Mouse (Mus musculus) common myeloid progenitor, adult 5-6 weeks (primary cell): Measurements from ENCODE around the gene Dnmt3b. TPM values are rescaled to one million over a fixed set of nuclear protein-coding genes. Genes with fewer than 3 reads are reported as not detected.

Experiments
- ATAC-seq: replicated peaks from 2 replicates; pipeline ENCODE4 v1.8.0; 2016; ENCODE audit warnings: low read depth, mild to moderate bottlenecking, moderate TSS enrichment, inconsistent platforms; ENCODE audit not compliant: poor library complexity, severe bottlenecking
- total RNA-seq: library from RNA; stranded (forward); fragments of 200-1000, 187-1606 nt; gene quantifications from 2 replicates; pipeline ENCODE4 v1.2.3, GENCODE M21; 2017

Gene Dnmt3b
- total RNA-seq, 1 experiment from 2014 or later: 29.9 TPM

DNA sequence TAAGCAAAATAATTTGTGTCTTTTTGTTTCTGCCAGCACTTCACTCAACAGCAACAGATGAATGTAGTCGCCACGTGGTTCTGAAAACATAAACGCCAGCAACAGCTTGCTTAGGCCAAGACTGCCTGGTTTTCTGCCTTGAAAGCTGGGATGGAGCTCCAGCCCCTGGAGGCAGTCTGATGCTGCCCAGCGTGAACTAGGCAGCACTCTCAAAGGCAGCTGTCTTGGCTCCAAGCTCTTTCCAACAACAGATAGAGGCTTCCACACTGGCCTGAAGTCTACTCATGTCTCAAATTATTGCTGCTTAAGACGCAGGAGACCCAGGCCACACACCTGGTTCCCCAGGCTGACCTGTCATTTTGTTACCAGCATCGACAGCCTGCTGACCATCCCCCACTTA, 54.1 kb downstream of the Dnmt3b start:
- ATAC-seq: no peak

DNA sequence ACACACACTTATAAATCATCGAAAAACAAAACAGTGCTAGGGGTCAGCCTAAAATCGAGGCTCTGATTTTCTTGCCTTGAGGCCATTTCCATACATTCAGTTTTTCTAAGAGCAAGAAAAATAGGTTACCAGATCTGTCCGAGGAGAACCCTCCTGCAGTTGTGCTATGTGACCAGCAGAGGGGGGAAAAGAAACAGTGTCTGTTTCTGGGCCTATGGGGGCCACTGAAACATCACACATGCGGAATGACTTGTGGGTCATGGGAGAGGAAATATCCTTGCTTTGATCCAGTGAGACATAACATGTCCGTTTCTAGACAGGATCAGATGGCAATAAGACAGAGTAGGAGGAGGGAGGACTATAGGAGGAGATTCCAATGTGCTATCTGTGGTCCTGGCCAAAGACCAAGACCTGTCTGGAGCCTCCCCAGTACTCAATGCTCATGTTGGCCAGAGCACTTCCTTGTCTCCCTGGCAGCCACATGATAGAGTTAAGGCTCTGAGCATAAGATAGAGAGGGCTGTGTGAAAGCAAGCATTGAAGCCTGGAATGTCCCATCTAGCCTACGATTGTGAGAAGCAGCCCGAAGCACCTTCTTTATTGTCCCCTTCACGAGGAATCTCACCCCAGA, 61.6 kb downstream of the Dnmt3b start:
- peak; percentile 87 for ATAC-seq

DNA sequence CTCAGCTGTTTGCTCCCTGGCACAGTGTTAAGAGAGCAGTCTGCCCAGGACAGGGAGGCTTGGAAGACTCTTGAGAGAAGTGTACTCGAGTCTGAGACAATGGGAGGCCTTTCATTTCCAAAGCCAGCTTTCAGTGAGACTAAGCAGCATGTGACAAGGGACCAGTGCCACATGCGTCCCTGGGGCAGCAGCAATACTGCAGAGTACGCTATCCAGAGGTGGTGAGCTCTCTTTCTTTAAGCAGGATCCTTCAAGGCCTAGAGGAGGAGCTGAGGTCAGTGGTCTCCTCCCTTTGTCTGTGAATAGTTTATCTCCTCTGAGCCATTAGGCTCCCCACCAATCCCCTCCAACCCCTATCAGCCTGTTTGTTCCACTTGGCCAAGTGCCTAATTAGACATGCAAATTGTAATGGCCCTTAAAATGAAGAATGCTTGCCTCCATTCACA, 63.4 kb downstream of the Dnmt3b start:
- ATAC-seq: peak; percentile 68

DNA sequence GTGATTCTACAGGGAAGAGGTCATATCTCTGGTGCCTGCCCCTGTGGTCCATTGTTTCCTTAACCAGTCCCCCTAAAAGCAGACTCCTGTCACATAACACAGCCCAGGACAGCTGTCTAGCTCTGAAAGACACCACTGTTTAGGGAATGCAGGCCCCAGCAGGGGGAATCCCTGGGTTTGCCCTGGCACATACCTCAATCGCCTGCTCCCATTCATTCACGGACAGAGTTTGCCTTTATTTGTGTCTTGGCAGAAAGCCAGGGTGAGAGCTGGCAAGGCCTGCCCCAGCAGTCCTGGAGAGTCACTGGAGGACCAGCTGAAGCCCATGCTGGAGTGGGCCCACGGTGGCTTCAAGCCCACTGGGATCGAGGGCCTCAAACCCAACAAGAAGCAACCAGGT, 64.0 kb downstream of the Dnmt3b start:
- no peak for ATAC-seq

DNA sequence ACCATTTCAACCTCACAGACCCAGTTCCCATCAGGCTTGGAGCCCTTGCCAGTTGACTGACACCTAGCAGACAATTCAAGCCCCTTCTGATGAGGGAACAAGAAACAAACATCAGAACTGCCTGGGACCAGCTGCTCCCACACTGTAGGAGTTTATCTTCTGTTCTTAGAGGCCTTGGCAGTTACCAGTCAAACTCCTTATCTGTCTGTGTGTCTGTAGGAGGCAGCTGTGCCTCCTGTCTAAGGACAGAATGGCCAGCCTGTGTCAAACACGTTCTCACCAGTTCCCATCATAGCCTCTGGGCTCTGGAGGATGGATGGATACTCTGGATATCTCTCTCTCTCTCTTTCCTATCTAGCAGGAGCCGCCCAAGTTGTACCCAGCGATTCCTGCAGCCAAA, 68.6 kb downstream of the Dnmt3b start:
- peak; percentile 75 for ATAC-seq

DNA sequence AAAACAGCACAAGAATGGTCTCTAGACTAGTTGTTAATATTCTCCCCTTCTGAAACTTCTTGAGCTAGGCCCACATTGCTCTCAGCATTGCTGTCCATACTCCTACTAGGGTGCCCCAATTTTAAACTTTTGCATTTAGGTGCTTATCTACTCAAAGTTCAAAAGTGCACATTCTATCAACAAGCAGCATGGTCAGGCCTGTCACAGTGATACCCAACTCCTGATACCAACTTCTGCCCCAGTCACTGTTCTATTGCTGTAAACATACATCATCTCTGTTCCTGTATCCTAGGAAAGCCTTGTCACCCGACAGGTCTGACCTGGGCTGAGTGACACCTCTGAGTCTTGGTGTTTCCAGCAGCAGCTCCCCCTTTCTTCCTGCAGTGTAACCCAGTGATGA, 73.8 kb downstream of the Dnmt3b start:
- ATAC-seq: no peak

DNA sequence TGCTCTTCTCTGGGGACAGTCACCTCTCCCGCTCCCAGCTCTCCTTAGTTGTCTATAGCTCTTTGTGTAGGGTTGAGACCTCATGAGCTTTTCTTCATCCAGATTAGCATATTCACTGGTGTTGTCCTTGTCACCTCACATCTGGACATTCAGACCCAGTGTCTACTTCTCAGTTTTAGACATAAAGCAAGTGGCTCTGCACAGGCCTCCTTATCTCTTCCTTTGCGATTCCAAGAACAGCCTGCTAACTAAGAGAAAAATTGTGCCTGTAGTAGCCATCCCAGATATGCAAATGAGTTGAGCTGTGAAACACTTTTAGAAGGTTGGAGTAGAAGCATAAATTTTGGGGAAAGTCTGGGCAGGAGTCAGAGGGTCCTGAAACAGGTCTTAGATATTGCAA, 75.2 kb downstream of the Dnmt3b start:
- ATAC-seq: peak; percentile 32; the same call in 1 of the 2 replicates

DNA sequence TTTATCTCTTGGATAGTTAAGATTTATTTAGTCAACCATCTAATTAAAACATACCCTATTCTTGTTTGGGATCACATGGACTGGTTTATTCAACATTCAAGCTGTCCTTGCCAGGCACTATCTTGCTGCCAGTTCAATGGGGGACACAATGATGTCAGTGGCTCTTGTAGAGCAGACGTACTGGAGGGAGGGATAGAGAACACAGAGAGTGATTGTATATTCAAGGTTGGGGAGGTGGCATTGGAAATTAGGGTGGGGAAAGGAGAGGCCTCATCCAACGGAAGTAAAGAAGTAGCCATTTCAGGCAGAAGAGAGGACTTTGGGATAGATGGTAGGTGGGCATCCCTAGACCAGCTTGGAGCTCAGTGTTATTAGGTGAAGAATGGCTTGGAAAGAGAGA, 75.6 kb downstream of the Dnmt3b start:
- ATAC-seq: no peak

DNA sequence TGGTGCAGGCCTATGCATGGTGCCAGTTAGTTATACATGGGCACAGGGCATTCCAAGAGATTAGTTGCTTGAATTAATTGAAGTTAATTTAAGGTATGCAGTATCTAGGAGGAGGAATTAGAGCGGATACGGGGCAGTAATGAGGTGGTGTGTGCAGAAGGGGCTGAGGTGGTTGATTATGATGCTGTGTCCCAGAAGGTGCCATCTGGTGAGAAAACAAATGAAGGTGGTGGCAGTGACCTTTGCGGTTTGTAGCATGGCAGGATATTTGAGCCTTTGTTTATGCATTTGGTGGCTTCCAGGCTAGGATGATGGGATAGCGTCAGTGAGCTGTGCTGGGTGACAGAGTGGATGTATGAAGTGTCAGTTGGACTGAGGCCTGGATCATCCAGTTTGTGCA, 76.0 kb downstream of the Dnmt3b start:
- ATAC-seq: no peak

DNA sequence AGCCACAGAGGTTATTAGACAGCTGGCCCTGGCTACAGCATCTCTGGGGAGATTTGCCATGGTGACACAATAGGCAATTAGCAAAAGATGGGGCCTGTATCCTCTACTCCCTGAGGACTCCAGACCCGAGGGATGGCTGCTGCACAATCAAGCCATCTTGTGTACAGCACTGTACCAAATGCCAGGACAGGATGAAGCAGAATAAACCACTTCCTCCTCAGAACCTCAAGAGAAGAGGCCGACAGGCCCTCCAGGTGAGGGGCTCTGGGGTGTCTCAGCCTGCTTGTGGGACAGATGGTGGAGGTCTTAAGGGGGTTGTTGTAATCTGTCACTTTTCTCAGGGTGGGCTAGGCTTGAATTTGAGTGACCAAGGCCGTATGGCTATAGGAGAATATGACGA, 84.8 kb downstream of the Dnmt3b start:
- ATAC-seq: peak; percentile 36; the same call in 1 of the 2 replicates

Other genes with a start within 250 kb of the Dnmt3b start
- not detected in 2 replicates for gene 4930404H24Rik, start 156.7 kb upstream of the Dnmt3b start, total RNA-seq
- 7.3 and 7.4 TPM in 2 replicates for gene Nol4l, start 119.5 kb upstream of the Dnmt3b start, total RNA-seq
- 28.0 and 33.3 TPM in 2 replicates for gene Commd7, start 16.7 kb upstream of the Dnmt3b start, total RNA-seq
- not detected in 2 replicates for gene Dnmt3c, start 47.2 kb downstream of the Dnmt3b start, total RNA-seq
- gene Mapre1, start 91.8 kb downstream of the Dnmt3b start, total RNA-seq: 190 and 224 TPM in 2 replicates
- gene Efcab8, start 130.5 kb downstream of the Dnmt3b start, total RNA-seq: 0.10 TPM in 1 of 2 replicates, not detected in the other
- not detected in 2 replicates for gene Sun5, start 221.6 kb downstream of the Dnmt3b start, total RNA-seq
- not detected in 2 replicates for gene Bpifb2, start 225.6 kb downstream of the Dnmt3b start, total RNA-seq